Mouse (Mus musculus): Measurements from ENCODE around the gene Klb.

The Klb gene

GRCm38 (mm10) chr5:65385704-65386103 is 37.6 kb downstream of the Klb start:
- no peak for DNase-seq

- no peak for DNase-seq
Measured at GRCm38 (mm10) chr5:65387008-65387867, 39.1 kb downstream of the Klb start.

DNA sequence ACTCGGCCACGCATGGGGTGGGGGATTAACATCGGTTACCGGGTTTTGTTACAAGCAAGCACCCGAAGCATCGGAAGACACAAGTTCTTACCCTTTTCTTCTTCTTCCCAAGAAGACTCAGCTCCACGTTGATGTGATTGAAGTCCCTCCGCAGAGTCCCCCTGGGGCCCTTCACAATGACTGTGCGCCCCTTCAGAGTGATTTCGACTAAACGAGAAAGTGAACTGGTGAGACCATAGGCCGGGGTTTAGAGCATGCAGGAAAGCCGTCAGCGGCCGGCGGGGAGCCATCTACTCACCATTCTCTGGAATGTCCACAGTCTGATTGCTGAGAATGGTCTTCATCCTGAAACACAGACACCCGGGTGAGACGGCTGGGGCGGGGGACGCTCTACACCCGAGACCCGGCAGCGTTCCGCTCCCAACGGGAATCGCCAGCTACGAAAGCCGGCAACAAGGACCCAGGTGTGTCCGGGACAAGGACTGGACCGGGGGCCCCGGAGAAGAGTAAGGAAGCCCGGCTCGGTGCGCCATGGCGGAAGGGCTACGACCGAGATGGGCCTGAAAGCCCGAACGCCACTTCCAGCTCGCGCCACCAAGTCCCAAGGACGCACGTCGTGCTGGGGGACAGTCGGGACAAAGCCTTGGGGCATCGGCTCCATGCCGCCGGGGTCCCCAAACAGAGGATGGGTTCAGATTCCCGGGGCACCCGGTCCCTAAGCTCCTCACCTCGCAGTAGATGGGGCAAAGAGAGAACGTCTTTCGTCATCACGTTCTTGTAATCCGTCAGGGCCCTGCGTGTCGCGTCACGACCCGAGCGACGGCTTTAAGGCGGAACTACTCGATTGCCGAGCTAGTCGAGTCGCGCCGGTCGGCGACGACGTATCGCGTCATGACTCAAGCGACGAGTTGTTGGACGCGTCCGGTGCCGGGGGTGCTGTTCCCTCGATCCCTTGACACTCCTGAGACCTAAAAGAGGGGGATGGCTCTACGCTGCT is 42.8 kb downstream of the Klb start, which contains the start of the genes Rpl9 and Lias:
Rpl9 (minus strand) TSS at position 797 of the 997 bp plus-strand sequence.
Lias (plus strand) TSS at position 850 of the 997 bp plus-strand sequence.
- DNase-seq = peak; percentile 99

DNA sequence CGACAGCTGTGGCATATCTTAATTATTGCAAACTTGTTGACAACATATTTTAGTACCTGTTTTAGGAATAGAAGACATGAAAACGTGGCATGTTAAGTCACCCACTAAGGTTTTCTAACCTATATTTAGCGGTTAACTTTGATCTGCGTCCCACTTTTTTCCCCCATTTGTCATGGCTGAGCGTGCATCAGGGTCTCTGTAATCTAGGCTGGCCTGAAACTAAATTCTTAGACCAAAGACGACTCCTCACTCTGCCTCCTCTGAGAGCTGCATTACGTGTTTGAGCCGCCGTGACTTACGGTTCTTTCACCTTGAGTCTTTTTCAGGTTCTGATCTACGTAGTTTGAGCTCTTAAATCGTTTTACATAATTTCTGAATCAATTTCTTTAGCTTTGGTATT is 43.6 kb downstream of the Klb start:
- DNase-seq = peak; percentile 12

DNA sequence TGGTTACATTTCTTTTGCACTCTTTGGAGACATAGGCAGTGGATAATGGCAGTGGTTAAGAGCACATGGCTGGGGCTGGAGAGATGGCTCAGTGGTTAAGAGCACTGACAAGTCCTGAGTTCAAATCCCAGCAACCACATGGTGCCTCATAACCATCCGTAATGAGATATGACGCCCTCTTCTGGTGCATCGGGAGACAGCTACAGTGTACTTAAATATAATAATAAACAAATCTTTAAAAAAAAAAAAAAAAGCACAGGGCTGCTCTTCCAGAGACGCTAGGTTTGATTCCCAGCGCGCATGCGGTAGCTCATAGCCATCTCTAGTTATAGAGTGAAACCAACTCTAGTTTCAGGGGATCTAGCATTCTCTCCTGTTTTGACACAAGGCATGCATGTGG is 46.3 kb downstream of the Klb start:
- no peak for DNase-seq

DNA sequence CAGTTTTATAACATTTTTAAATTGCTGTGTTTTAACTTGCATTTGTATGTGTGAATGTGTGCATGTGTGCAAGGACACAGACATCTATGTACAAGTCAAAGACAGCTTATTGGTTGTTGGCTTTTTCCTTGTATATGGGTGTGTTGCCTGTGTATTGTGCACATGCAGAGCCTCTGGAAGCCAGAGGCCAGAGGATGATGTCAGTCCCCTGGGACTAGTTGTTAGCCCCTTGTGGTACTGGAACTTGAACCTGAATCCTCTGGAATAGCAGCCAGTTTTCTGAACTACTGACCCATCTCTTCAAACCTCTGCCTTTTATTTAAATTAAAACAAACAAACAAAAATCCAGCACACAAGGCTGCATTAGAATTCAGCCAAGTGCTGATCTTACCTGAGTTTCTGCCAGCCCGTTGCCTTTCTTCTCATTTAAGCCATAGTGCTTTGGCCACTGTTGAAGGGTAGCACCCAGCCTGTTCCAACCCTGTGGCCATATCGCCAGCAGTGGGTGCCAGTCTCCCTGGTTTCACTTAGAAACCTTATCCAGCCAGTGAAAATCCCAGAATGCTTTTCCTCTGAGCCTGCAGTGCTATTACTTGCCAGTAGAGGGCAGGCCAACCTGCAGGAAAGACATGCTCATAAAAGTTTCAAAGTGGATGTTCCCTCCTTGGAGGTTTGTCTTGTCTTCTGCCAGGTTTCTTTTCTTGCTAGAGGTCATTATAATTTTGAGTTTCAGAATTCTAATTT is 53.3 kb downstream of the Klb start:
- DNase-seq = peak; percentile 82

DNA sequence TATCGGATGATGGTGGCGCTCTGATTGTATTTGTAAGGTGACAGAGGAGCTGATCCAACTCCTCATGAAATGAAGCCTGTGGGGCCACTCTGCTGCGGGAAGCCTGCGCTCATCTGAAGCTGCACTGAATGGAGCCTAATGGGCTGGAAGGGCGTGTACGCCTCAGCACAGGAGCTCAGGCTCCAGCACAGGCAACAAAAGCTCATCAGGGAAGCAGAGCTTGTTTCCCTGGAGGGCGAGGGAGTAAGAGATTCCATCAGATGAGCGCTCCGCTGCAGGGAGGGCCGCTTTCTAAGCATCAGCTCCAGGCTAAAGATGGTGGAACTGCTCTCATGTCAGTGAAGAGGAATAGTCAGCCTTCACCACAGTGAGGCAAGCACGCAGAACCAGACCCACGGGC is 59.9 kb downstream of the Klb start:
- no peak for DNase-seq

- no peak for DNase-seq
Measured at GRCm38 (mm10) chr5:65415653-65416458, 67.7 kb downstream of the Klb start.

GRCm38 (mm10) chr5:65419136-65419535 is 71.0 kb downstream of the Klb start:
- DNase-seq = no peak

GRCm38 (mm10) chr5:65420822-65421221 is 72.7 kb downstream of the Klb start:
- no peak for DNase-seq

GRCm38 (mm10) chr5:65422803-65423202 is 74.7 kb downstream of the Klb start:
- no peak for DNase-seq

- DNase-seq = no peak
Measured at GRCm38 (mm10) chr5:65424215-65424614, 76.1 kb downstream of the Klb start.

DNA sequence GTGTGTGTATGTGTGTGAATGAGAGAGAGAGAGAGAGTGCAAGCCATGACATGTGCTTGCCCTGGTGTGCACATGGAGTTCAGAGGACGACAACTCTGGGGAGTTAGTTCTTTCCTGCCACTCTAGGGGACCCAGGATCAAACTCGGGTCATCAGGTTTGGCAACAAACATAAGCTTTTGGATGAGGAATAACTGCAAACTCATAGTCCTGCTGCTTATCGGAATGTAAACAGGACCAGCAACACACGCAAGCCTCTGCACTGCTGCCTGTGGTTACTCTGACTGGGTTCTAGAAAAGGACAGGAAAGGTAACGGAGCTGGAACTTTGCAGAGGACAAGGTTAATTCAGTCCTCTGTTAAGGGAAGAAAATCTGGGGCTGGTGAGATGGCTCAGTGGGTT is 77.1 kb downstream of the Klb start:
- no peak for DNase-seq

DNA sequence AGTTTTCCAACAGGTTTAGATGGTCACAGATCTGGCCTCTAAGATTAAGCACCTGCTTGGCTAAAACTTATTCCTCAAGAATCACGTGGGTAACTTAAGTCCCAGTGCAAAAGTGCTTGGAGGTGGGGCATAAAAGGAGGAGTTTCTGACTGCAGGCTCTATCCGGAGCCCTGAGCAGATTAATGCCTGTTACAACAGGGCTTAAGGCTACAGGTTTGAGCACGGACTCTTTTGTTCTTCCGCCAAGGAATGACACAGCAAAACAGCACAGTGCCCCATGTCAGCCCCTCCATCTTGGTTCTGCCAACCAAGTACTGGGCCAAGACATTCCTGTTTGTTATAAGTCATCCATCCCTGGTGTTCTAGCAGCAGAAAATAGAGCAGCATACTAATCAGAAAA is 80.2 kb downstream of the Klb start:
- no peak for DNase-seq

DNA sequence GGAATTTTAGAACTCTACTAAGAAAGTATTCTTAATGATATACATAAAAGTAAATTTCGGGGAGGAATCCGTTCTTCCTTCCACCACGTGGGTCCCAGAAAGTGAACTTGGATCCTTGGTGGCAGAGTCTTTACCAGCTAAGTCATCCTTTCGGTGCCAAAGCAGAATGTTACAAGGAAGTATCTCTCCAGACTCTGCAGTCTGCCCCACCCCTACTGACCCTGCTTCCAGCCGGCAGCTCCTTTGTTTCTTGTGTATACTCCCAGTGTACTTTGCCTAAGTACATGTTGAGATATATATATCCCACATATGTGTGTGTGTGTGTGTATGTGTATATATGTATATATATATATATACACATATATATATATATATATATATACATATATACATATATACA is 81.3 kb downstream of the Klb start:
- DNase-seq = no peak
